Mouse (Mus musculus): ENCODE measurements around the gene Vmn1r103.
"Not testable (repeated sequence)": the region's sequence is repeated elsewhere in the genome, so short reads cannot be mapped to it uniquely, and the experiment has no call there.

The Vmn1r103 gene

DNA sequence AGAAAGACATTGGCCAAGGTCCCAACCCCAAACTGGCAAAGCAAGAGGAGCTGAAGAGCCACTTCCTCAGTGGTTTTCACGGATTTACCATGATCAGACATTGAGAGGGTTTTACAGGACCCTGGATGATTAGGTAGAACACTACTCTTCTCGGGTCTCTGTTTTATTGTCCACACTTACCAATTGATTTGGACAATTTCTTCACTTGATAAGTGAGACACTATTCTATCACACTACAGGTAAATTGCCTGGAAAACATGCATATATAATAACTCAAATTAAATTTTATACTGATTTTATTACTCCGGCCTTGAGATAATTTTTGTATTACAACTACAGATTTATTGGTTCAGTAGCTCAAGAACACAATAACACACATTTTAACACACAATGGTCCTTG, at the start of gene Vmn1r103:
Gene Vmn1r103, minus strand, starts transcription at position 101 of the 400 bp plus-strand sequence.
- DNase-seq (ENCODE audit: low read depth, low spot score), result not testable (repeated sequence)

DNA sequence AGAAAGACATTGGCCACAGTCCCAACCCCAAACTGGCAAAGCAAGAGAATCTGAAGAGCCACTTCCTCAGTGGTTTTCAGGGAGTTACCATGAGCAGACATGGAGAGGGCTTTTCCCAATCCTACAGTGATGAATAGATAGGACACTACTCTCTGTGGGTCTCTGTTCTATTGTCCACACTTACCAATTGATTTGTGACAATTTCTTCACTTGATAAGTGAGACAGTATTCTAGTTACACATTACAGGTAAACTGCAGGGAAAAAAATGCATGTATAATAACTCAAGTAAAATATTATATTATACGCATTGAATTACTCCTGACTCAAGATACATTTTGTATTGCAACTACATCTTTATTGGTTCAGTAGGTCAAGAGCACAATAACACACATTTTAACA, 35.3 kb upstream of the Vmn1r103 start, which contains the start of gene Gm5726:
Gene Gm5726, minus strand, starts transcription at position 101 of the 400 bp plus-strand sequence.
- DNase-seq (ENCODE audit: low read depth, low spot score), result not testable (repeated sequence)

DNA sequence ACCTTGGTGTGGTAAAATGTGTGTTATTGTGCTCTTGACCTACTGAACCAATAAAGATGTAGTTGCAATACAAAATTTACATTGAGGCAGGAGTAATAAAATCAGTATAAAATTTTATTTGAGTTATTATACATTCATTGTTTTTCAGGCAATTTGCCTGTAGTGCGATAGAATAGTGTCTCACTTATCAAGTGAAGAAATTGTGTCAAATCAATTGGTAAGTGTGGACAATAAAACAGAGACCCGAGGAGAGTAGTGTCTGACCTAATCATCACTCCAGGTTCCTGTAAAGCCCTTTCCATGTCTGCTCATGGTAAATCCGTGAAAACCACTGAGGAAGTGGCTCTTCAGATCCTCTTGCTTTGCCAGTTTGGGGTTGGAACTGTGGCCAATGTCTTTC, 23.2 kb upstream of the Vmn1r103 start, which contains the start of gene Vmn1r104:
Gene Vmn1r104, plus strand, starts transcription at position 301 of the 400 bp plus-strand sequence.
- DNase-seq (ENCODE audit: low read depth, low spot score), result not testable (repeated sequence)

DNA sequence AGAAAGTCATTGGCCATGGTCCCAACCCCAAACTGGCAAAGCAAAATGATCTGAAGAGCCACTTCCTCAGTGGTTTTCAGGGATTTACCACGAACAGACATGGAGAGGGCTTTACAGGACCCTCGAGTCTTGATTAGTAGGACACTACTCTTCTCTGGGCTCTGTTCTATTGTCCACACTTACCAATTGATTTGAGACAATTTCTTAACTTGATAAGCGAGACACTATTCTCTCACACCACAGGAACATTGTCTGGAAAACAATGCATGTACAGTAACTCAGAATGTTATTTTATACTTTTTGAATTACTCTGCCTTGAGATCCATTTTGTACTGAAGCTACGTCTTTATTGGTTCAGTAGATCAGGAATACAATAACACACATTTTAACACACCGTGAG, 35.5 kb downstream of the Vmn1r103 start, which contains the start of gene Gm10670:
Gene Gm10670, minus strand, starts transcription at position 101 of the 400 bp plus-strand sequence.
- not testable (repeated sequence) for DNase-seq (ENCODE audit: low read depth, low spot score)
